Mouse (Mus musculus) forebrain, postnatal 0 days (tissue): ENCODE measurements around the gene Pla2g4d. TPM values are rescaled to one million over a fixed set of nuclear protein-coding genes. Genes with fewer than 3 reads are reported as not detected.
A peak's percentile ranks its signal among the peaks of the same experiment; 100 is the strongest.
"Not testable (repeated sequence)": the region's sequence is repeated elsewhere in the genome, so short reads cannot be mapped to it uniquely, and the experiment has no call there.

ENCODE experiments used
- ATAC-seq: fragments of 200-750 bp; cut with Nextera tagmentation; 2 replicates; pipeline ENCODE4 v1.8.0; 2017; ENCODE audit warnings: mild to moderate bottlenecking, moderate library complexity
- DNase-seq: peaks from one replicate; pipeline ENCODE4 v3.0.0-alpha.2; 2015
- H3K27ac ChIP-seq: fragments of 300-500 bp; sonication (generic); 2 replicates; pipeline ENCODE4 v1.5.1; 2014; ENCODE audit warnings: low read depth, mild to moderate bottlenecking, antibody characterized with exemption, low read length, moderate library complexity, mixed read lengths
- H3K27me3 ChIP-seq: fragments of 300-500 bp; sonication (generic); 2 replicates; pipeline ENCODE4 v1.6.1; 2014; ENCODE audit warnings: mild to moderate bottlenecking, low read length, mixed read lengths; ENCODE audit not compliant: insufficient read depth
- H3K36me3 ChIP-seq: fragments of 300-500 bp; sonication (generic); 2 replicates; pipeline ENCODE4 v1.6.1; 2014; ENCODE audit warnings: mild to moderate bottlenecking, moderate library complexity; ENCODE audit not compliant: insufficient read depth
- H3K4me1 ChIP-seq: fragments of 300-500 bp; sonication (generic); 2 replicates; pipeline ENCODE4 v1.6.1; 2014; ENCODE audit warnings: antibody characterized with exemption; ENCODE audit not compliant: insufficient read depth
- H3K4me2 ChIP-seq: fragments of 300-500 bp; sonication (generic); 2 replicates; pipeline ENCODE4 v1.6.1; 2014; ENCODE audit warnings: low read depth, mild to moderate bottlenecking, moderate library complexity
- H3K4me3 ChIP-seq: fragments of 300-500 bp; sonication (generic); 2 replicates; pipeline ENCODE4 v1.5.1; 2014; ENCODE audit warnings: low read depth, low read length, mixed read lengths
- H3K9ac ChIP-seq: fragments of 300-500 bp; sonication (generic); 2 replicates; pipeline ENCODE4 v1.6.1; 2014; ENCODE audit warnings: mild to moderate bottlenecking
- H3K9me3 ChIP-seq: fragments of 300-500 bp; sonication (generic); 2 replicates; pipeline ENCODE4 v1.6.1; 2016; ENCODE audit warnings: low read length
- CTCF ChIP-seq: sonication (generic); IDR thresholded peaks from 2 replicates; pipeline ENCODE4 v1.5.1; 2016; ENCODE audit warnings: antibody characterized with exemption, control low read depth, low read depth
- WGBS: fragments of 180-500 bp; shearing (Covaris S2); extraction: QIAGEN DNeasy Blood & Tissue Kit; methylation state at CpG from one replicate; pipeline ENCODE4 v1.1.7; 2014; 5-methylcytosine and 5-hydroxymethylcytosine counted together
- polyA plus RNA-seq: library from polyadenylated mRNA; unstranded; fragments of >200 nt; fragmentation: Nextera tagmentation; extraction: Ambion mirVana; gene quantifications from 2 replicates; pipeline ENCODE4 v1.2.1, GENCODE M21; 2015
- total RNA-seq: library from RNA; depleted of rRNA; stranded (reverse); fragments of >200 nt; gene quantifications from 2 replicates; pipeline ENCODE4 v1.2.3, GENCODE M21; 2014; rRNA removed

The Pla2g4d gene
- total and polyA plus RNA-seq, 2 experiments from 2014 or later: 0.07 TPM; not detected in 1

DNA sequence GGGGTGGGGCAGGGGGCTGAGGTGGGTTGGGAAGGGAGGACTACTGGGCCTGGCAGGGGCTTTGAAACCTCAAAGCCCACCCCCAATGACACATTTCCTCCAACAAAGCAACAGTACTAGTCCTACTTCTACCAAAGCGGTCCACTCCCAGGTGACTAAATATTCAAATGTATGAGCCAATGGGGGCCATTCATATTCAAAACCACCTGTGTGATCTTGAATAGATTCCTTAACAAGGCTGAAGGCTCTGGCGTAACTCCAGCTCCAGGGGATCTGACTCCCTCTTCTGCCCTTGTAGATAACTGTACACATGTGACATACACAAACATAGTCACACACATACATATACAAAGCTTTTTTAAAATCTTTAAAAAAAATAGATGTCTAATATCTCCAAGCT is 45.0 kb downstream of the Pla2g4d start:
- peak; percentile 18 for DNase-seq
- Histone ChIP-seq H3K36me3 (no peaks in the 10 kb centered on the region), H3K4me2 (peak overlapping the region; percentile 59), H3K4me1 (peaks cover 11% of the 10 kb centered on the region), H3K27me3 (no peaks in the 10 kb centered on the region), H3K9ac (no peak overlapping the region), H3K27ac (peak overlapping the region; percentile 80; the same call in 1 of the 2 replicates), H3K9me3 (no peaks in the 10 kb centered on the region), H3K4me3 (peak overlapping the region; percentile 44)
- TF ChIP-seq CTCF: no peak
- 69% methylated on average over 2 of the region's 2 CpGs for WGBS
- ATAC-seq: no peak

DNA sequence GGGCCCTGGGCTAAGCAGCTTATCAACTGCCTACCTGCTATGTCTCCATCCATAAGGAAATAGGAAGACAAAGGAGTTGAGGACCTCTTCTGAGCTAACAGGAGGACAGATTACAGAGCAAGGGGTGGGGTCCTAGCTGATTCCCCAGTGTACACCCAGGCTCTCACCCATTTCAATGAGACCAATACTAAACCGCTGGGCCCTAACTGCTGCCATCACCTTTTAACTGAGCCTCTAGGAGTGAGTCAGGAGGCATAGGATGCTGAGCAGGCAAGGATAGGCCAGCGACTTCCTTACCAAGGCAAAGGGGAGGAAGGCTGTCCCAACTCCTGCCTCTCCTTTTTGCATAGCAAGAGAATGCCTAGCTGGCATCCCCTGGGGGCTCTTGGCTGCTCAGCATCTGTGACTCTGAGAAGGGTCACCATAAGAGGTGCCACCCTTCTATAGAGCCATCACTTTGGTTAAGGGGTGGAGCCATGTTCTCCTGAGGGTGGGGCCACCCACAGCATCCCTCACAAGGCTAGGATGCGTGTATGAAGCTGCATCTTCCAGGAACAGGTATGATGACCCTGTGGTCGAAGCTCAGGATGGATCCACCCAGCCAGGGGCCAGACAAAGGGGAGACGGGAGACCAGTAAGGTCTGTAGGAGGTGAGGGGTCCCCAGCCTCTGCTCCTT is 46.1 kb downstream of the Pla2g4d start:
- no peaks in the 10 kb centered on the region for H3K9me3 ChIP-seq
- H3K4me2 ChIP-seq: peak overlapping the region; percentile 59
- TF ChIP-seq CTCF: no peak
- H3K4me3 ChIP-seq: no peak overlapping the region
- no peak overlapping the region for H3K27ac ChIP-seq
- 77% methylated on average over 5 of the region's 5 CpGs for WGBS
- H3K27me3 ChIP-seq: no peaks in the 10 kb centered on the region
- no peaks in the 10 kb centered on the region for H3K36me3 ChIP-seq
- DNase-seq (no peak), ATAC-seq (no peak)
- H3K4me1 ChIP-seq: peaks cover 11% of the 10 kb centered on the region
- 0 out of 2 replicates have a peak overlapping the region, but pooled peaks have one; percentile 3 for H3K9ac ChIP-seq

DNA sequence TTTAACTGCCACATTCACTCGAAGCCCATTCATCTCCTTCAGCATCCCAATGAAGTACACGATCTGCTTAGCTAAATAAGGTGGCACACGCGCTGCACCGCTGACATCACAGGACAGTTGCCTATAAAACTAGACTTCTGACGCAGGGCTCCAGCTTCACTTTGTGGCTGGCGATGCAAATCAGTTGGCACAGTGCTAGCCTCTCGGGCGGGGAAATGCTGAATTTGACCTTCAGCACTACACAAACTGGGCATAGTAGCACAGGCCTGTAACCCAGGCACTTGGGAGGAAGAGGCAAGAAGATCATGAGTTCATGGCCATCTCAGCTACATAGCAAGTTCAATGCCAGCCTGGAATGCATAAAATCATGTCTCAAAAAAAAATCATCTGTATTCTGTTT is 50.3 kb downstream of the Pla2g4d start:
- H3K4me2 ChIP-seq, H3K4me1 ChIP-seq, H3K4me3 ChIP-seq, H3K27me3 ChIP-seq, DNase-seq, H3K36me3 ChIP-seq, H3K27ac ChIP-seq, H3K9ac ChIP-seq, H3K9me3 ChIP-seq, ATAC-seq: not testable (repeated sequence)
- WGBS: 86% methylated on average over 8 of the region's 9 CpGs

DNA sequence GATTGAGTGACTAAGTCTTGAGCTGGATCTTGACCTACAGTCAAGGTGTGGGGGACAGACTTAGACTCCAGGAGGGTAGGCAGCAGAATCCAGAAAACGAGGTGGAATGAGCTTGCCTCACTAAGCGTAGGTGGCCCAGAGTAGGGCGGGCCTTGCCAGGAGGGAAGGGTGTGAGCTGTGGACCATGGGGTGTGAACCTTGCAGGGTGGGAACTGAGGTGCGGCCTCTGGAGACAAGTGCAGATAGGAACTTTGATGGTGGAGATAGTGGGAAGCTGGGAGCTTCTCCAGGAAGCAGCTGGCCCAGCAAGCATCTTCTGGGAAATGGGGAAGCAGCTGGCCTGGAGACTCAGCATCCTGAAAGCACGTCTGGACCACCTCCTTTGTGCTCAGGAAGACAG is 51.2 kb downstream of the Pla2g4d start:
- no peak overlapping the region for H3K9ac ChIP-seq
- 82% methylated on average over 5 of the region's 5 CpGs for WGBS
- no peak overlapping the region for H3K27ac ChIP-seq

GRCm38 (mm10) chr2:120235947-120236640 is 52.9 kb downstream of the Pla2g4d start:
- Histone ChIP-seq H3K9me3 (no peaks in the 10 kb centered on the region), H3K27me3 (no peaks in the 10 kb centered on the region), H3K36me3 (no peaks in the 10 kb centered on the region), H3K27ac (no peak overlapping the region), H3K4me3 (no peak overlapping the region), H3K4me2 (no peak overlapping the region), H3K9ac (no peak overlapping the region), H3K4me1 (no peaks in the 10 kb centered on the region)
- DNase-seq: no peak
- 93% methylated on average over 3 of the region's 3 CpGs for WGBS
- TF ChIP-seq CTCF: no peak
- no peak for ATAC-seq

More for the DNA sequence above, 51.2 kb downstream of the Pla2g4d start:
- H3K36me3 ChIP-seq: no peaks in the 10 kb centered on the region
- no peaks in the 10 kb centered on the region for H3K9me3 ChIP-seq
- DNase-seq (no peak), ATAC-seq (no peak)
- no peak overlapping the region for H3K4me2 ChIP-seq
- H3K4me3 ChIP-seq: no peak overlapping the region
- no peak for TF ChIP-seq CTCF
- H3K27me3 ChIP-seq: no peaks in the 10 kb centered on the region
- no peaks in the 10 kb centered on the region for H3K4me1 ChIP-seq

- no peaks in the 10 kb centered on the region for H3K36me3 ChIP-seq
- H3K27me3 ChIP-seq: no peaks in the 10 kb centered on the region
- no peak for DNase-seq
These were observed 53.6 kb downstream of the Pla2g4d start for GRCm38 (mm10) chr2:120235381-120235780.

DNA sequence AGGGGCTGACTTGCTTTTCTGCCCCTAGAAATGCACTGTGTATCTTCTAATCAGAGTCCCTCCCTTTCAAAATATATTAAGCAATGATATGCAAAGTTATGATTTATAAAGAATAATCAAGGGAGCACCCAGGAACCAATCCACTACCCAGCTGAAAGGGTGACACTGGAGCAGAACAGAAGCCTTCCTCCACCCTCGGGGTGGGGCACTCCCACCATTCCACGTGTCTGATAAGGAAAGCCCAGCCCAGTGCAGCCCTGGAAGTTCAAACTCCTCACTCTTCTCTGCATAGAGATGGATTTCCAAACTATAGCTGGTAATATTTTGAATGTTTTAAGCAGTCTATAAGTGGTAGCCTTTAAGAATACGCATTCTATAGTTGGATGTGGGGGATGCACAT is 57.4 kb downstream of the Pla2g4d start:
- Histone ChIP-seq H3K4me3 (no peak overlapping the region), H3K9me3 (no peaks in the 10 kb centered on the region), H3K36me3 (no peaks in the 10 kb centered on the region), H3K9ac (no peak overlapping the region), H3K4me1 (no peaks in the 10 kb centered on the region), H3K27ac (no peak overlapping the region), H3K27me3 (no peaks in the 10 kb centered on the region), H3K4me2 (no peak overlapping the region)
- no peak for TF ChIP-seq CTCF
- DNase-seq (no peak), ATAC-seq (no peak)
- WGBS: 80% methylated on average over 3 of the region's 3 CpGs

More at GRCm38 (mm10) chr2:120235381-120235780, 53.6 kb downstream of the Pla2g4d start:
- no peak overlapping the region for H3K4me2 ChIP-seq
- no peak for TF ChIP-seq CTCF
- no peaks in the 10 kb centered on the region for H3K4me1 ChIP-seq
- H3K27ac ChIP-seq: no peak overlapping the region
- no peak overlapping the region for H3K9ac ChIP-seq
- no peak overlapping the region for H3K4me3 ChIP-seq
- 72% methylated on average over 3 of the region's 3 CpGs for WGBS
- no peak for ATAC-seq
- H3K9me3 ChIP-seq: no peaks in the 10 kb centered on the region

Other genes starting within 250 kb of the Pla2g4d start
- 3.7 and 7.1 TPM in 2 replicates for gene Ehd4, start 134.6 kb downstream of the Pla2g4d start, total RNA-seq
- gene Ehd4, start 134.6 kb downstream of the Pla2g4d start, polyA plus RNA-seq: 11.2 and 16.1 TPM in 2 replicates
- gene Pla2g4e, start 43.9 kb downstream of the Pla2g4d start, total RNA-seq: 10.4 and 13.1 TPM in 2 replicates
- 6.6 and 8.6 TPM in 2 replicates for gene Pla2g4e, start 43.9 kb downstream of the Pla2g4d start, polyA plus RNA-seq
- gene Pla2g4f, start 25.0 kb upstream of the Pla2g4d start, total RNA-seq: not detected in 2 replicates
- gene Pla2g4f, start 25.0 kb upstream of the Pla2g4d start, polyA plus RNA-seq: not detected in 2 replicates
- gene Vps39, start 63.9 kb upstream of the Pla2g4d start, total RNA-seq: 51.5 and 75.0 TPM in 2 replicates
- gene Vps39, start 63.9 kb upstream of the Pla2g4d start, polyA plus RNA-seq: 36.0 and 39.5 TPM in 2 replicates
- gene Ganc, start 114.7 kb upstream of the Pla2g4d start, total RNA-seq: 5.8 and 7.7 TPM in 2 replicates
- gene Ganc, start 114.7 kb upstream of the Pla2g4d start, polyA plus RNA-seq: 5.2 and 6.9 TPM in 2 replicates
- 35.5 and 44.5 TPM in 2 replicates for gene Tmem87a, start 114.9 kb upstream of the Pla2g4d start, total RNA-seq
- gene Tmem87a, start 114.9 kb upstream of the Pla2g4d start, polyA plus RNA-seq: 5.4 and 6.5 TPM in 2 replicates
- 0.62 and 1.8 TPM in 2 replicates for gene Capn3, start 166.8 kb upstream of the Pla2g4d start, total RNA-seq
- gene Capn3, start 166.8 kb upstream of the Pla2g4d start, polyA plus RNA-seq: 0.82 and 1.7 TPM in 2 replicates